Mouse (Mus musculus): Measurements from ENCODE around the gene Pecr. TPM values are rescaled to one million over a fixed set of nuclear protein-coding genes. Genes with fewer than 3 reads are reported as not detected.

Gene Pecr
- total and polyA plus RNA-seq, 3 experiments, result 10.7 to 15.5 TPM; not detected in 1

DNA sequence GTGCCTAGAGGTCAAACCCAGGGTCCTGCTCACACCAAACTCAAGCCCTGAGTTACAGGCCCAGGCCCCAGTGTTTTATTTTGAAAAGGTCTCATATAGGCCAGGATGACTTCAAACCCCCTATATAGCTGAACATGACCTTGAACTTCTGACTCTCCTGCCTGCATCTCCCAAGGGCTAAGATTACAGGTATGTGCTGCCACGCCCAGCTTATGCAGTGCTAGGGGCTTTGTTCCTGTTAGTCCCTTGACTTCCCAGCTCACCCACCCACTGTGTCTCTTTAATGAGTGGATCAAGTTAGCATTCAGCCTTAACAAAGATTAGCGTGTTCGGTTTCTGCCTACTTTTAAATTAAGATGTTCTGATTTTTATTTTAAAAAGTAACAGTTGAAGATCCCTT lies 70.2 kb downstream of the Pecr start:
- Histone ChIP-seq H3K4me3 (ENCODE audit: control insufficient read depth in 1 of 2, insufficient read depth in 1 of 2, low read depth in 2 of 2, low read length in 2 of 2) (no peak overlapping the region), H3K27me3 (ENCODE audit: control insufficient read depth in 1 of 2, insufficient read depth in 2 of 2, low read length in 2 of 2) (peaks cover 0 to 2% of the 10 kb centered on the region in 2 experiments; a peak in 2 of 4 replicates), H3K4me1 (ENCODE audit: control insufficient read depth in 1 of 2, insufficient read depth in 2 of 2, low read length in 2 of 2) (no peaks in the 10 kb centered on the region), H3K79me2 (ENCODE audit: control insufficient read depth, insufficient read depth, low read length, poor library complexity) (no peaks in the 10 kb centered on the region), H3K36me3 (ENCODE audit: control insufficient read depth in 1 of 2, insufficient read depth in 2 of 2, low read length in 2 of 2) (no peaks in the 10 kb centered on the region), H3K27ac (ENCODE audit: control insufficient read depth, low read depth, low read length) (no peak overlapping the region), H3K9me3 (replicated peaks; ENCODE audit: insufficient read depth, low read length) (no peaks in the 10 kb centered on the region), H3K9ac (ENCODE audit: control insufficient read depth, low read depth, low read length, poor library complexity, severe bottlenecking) (no peak overlapping the region)
- DNase-seq (ENCODE audit: low read depth, low spot score), result no peak
- no peak for TF ChIP-seq ELF1 (IDR thresholded peaks at IDR 0.05; ENCODE audit: low read depth, low read length)
- TF ChIP-seq JUND (IDR thresholded peaks at IDR 0.05; ENCODE audit: low read depth, low read length), result no peak
- TF ChIP-seq MEF2A (IDR thresholded peaks at IDR 0.05; ENCODE audit: extremely low read depth, insufficient replicate concordance, low read depth, low read length, poor library complexity, severe bottlenecking), result no peak
- TF ChIP-seq GABPA (IDR thresholded peaks at IDR 0.05; ENCODE audit: low read depth, low read length), result no peak
- TF ChIP-seq TAL1 (IDR thresholded peaks at IDR 0.05; ENCODE audit: low read length), result no peak
- TF ChIP-seq RCOR1 (IDR thresholded peaks at IDR 0.05; ENCODE audit: low read depth, low read length), result no peak
- TF ChIP-seq MYB (IDR thresholded peaks at IDR 0.05; ENCODE audit: low read depth, low read length), result no peak
- no peak for TF ChIP-seq NRF1 (IDR thresholded peaks at IDR 0.05; ENCODE audit: insufficient read depth, low read depth, low read length, poor library complexity, severe bottlenecking)
- no peak for TF ChIP-seq EP300 (IDR thresholded peaks at IDR 0.05; ENCODE audit: low read depth in 1 of 2, low read length in 2 of 2)
- TF ChIP-seq ZKSCAN1 (IDR thresholded peaks at IDR 0.05; ENCODE audit: low read depth, low read length), result no peak
- no peak for TF ChIP-seq NELFE (IDR thresholded peaks at IDR 0.05; ENCODE audit: low read depth, low read length)

DNA sequence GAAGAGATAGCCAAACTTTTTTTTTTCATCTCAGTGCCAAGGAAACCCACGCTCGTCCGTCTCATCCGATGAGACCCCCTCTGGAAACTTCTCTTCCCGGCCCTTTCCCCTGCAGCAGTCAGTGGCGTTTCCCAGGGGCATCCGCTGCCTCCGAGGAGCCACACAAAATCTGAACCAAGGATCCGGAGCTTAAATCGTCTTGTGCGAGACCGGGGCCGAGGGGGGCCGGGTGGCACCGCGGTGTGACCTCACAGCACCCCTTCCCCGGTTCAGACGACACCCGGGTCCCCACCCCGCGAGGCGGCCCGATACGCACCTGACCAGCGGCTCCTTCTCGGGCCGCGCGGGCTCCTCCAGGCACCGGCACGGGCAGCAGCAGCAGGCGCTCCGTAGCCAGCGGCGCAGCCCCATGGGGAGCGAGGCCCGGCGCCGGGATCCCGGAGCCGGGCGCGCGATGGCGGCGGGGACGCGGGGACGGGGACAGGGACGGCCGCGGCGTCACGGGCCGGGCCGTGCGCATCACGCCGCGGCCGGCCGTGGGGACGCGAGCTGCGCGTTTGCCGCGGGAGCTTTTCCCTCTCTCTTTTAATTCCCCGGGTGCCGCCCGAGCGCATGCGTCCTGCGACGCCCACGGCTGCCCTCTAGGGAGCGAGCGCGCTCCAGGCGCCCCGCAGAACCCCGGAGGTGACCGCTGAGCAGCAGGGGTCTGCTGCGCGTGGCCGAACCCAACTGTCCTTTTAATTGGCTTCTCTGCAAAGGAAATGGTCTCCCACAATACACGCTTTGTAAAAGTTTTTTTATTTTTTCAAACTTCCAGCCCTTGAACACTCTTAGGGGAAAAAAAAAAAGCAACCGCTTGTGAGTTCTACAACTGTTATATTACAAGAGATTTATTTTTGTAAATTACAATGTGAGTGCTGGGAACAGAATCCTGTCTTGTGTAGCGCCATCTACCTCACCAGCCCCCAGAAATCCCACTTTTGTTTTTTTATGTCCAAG lies 72.1 kb downstream of the Pecr start, which contains the start of gene Mreg:
Gene Mreg, minus strand, starts transcription at position 607 of the 999 bp plus-strand sequence.
- no peak within 1 kb of the TSS for H3K9ac ChIP-seq (ENCODE audit: control insufficient read depth, low read depth, low read length, poor library complexity, severe bottlenecking)
- no peaks in the 10 kb centered on the region for H3K79me2 ChIP-seq (ENCODE audit: control insufficient read depth, insufficient read depth, low read length, poor library complexity)
- no peak for DNase-seq (ENCODE audit: low read depth, low spot score)
- no peak within 1 kb of the TSS for H3K4me3 ChIP-seq (ENCODE audit: control insufficient read depth in 1 of 2, insufficient read depth in 1 of 2, low read depth in 2 of 2, low read length in 2 of 2)
- no peak within 1 kb of the TSS for H3K27ac ChIP-seq (ENCODE audit: control insufficient read depth, low read depth, low read length)
- H3K27me3 ChIP-seq (ENCODE audit: control insufficient read depth in 1 of 2, insufficient read depth in 2 of 2, low read length in 2 of 2), result no peaks in the 10 kb centered on the region
- no peaks in the 10 kb centered on the region for H3K4me1 ChIP-seq (ENCODE audit: control insufficient read depth in 1 of 2, insufficient read depth in 2 of 2, low read length in 2 of 2)
- H3K36me3 ChIP-seq (ENCODE audit: control insufficient read depth in 1 of 2, insufficient read depth in 2 of 2, low read length in 2 of 2), result no peaks in the 10 kb centered on the region
- no peaks in the 10 kb centered on the region for H3K9me3 ChIP-seq (replicated peaks; ENCODE audit: insufficient read depth, low read length)
- no peak for TF ChIP-seq UBTF (IDR thresholded peaks at IDR 0.05; ENCODE audit: borderline replicate concordance, insufficient read depth, low read depth, low read length)
- TF ChIP-seq ZC3H11A (IDR thresholded peaks at IDR 0.05; ENCODE audit: low read depth, low read length), result no peak
- no peak for TF ChIP-seq MAX (IDR thresholded peaks at IDR 0.05; ENCODE audit: low read length)
- TF ChIP-seq JUND (IDR thresholded peaks at IDR 0.05; ENCODE audit: low read depth, low read length), result no peak
- TF ChIP-seq SIN3A (IDR thresholded peaks at IDR 0.05; ENCODE audit: low read length), result no peak
- no peak for TF ChIP-seq MAFK (IDR thresholded peaks at IDR 0.05; ENCODE audit: borderline replicate concordance, low read depth, low read length)
- TF ChIP-seq CHD1 (IDR thresholded peaks at IDR 0.05; ENCODE audit: low read depth, low read length), result no peak
- no peak for TF ChIP-seq USF2 (IDR thresholded peaks at IDR 0.05; ENCODE audit: borderline replicate concordance in 1 of 2, insufficient read depth in 1 of 2, low read depth in 1 of 2, low read length in 2 of 2)
- TF ChIP-seq POLR2AphosphoS5 (IDR thresholded peaks at IDR 0.05; ENCODE audit: borderline replicate concordance, low read depth, low read length), result no peak
- no peak for TF ChIP-seq RCOR1 (IDR thresholded peaks at IDR 0.05; ENCODE audit: low read depth, low read length)
- no peak for TF ChIP-seq MAZ (IDR thresholded peaks at IDR 0.05; ENCODE audit: low read depth, low read length)
